In the genomic region with DNA sequence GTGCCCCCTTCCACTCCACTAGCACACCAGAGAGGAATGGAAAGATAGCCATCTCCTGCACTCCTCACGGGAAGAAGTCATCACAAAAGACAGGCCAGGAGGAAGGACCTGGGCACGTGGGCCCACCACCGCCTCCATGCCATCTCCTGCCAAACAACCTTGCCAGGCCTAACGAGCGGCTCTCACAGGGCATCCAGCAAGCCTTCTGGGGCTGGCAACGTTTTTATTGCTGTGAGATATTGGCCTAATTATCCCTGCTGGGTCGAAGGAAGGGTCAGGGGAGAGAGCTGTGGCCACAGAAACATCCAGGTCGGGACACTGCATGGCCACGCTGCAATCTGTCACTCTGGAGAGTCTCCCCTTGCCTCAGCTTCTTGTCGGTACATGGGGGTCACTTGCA, we compare ENCODE assay signal across 19 mouse cellular contexts. TPM values are rescaled to one million over a fixed set of nuclear protein-coding genes. Genes with fewer than 3 reads are reported as not detected.
DNase-seq lines count a peak whose midpoint lies in the region; ATAC-seq and TF ChIP-seq lines count a peak whose summit lies in the region.
"Had no signal": no experiment of that assay in that cellular context is flagged by ENCODE, and none has a peak within 500 bp of the region (broad histone marks: within the 10 kb centered on the region; RNA-seq: fewer than 3 reads in every experiment).

No protein-coding gene starts in this region.

- no peaks in the 10 kb centered on the region for H3K27me3 ChIP-seq in kidney, postnatal 0 days (ENCODE audit: insufficient read depth, low read length)

- H3K9ac ChIP-seq in kidney, postnatal 0 days (ENCODE audit: low read depth, low read length), result 0 out of 2 replicates have a peak overlapping the region, but pooled peaks have one; percentile 13
- H3K9ac ChIP-seq: embryonic facial prominence, embryonic 12.5 days; forebrain, embryonic 13.5 days; forebrain, embryonic 15.5 days; forebrain, postnatal 0 days had no signal

- no peak overlapping the region for H3K27ac ChIP-seq in kidney, postnatal 0 days
- no peak overlapping the region for H3K27ac ChIP-seq in left cerebral cortex, adult 2 months
- H3K27ac ChIP-seq: embryonic facial prominence, embryonic 10.5 days; embryonic facial prominence, embryonic 12.5 days; forebrain, embryonic 13.5 days; forebrain, embryonic 15.5 days had no signal

- TF ChIP-seq CTCF in kidney, postnatal 0 days (IDR thresholded peaks at IDR 0.05; ENCODE audit: low read depth), result no peak
- no peak for TF ChIP-seq CTCF in left cerebral cortex, adult 2 months (IDR thresholded peaks at IDR 0.05)

- WGBS in kidney, postnatal 0 days, result 58% methylated on average over 10 of the region's 10 CpGs

- H3K4me1 ChIP-seq in kidney, postnatal 0 days (replicated peaks; ENCODE audit: insufficient read depth, low read length), result no peaks in the 10 kb centered on the region
- H3K4me1 ChIP-seq: embryonic facial prominence, embryonic 12.5 days; forebrain, embryonic 13.5 days had no signal

- no peaks in the 10 kb centered on the region for H3K36me3 ChIP-seq in kidney, postnatal 0 days (ENCODE audit: insufficient read depth, low read length)
- H3K36me3 ChIP-seq: embryonic facial prominence, embryonic 10.5 days; embryonic facial prominence, embryonic 12.5 days; forebrain, embryonic 15.5 days; G1E had no signal

- no peak for ATAC-seq in cerebellum, adult (ENCODE audit: insufficient number of reproducible peaks, low FRiP score, low TSS enrichment)
- no peak for ATAC-seq in kidney, postnatal 0 days (replicated peaks; ENCODE audit: low FRiP score, low read depth)
- ATAC-seq: activated CD4-positive, CD25-positive, alpha-beta regulatory T cell, adult 4 months; forebrain, embryonic 13.5 days; forebrain, embryonic 15.5 days; forebrain, postnatal 0 days; Patski had no signal

- H3K4me2 ChIP-seq in kidney, postnatal 0 days (ENCODE audit: low read length), result no peak overlapping the region
- H3K4me2 ChIP-seq: embryonic facial prominence, embryonic 12.5 days; forebrain, embryonic 13.5 days; forebrain, embryonic 15.5 days had no signal

- intact Hi-C loops in left cerebral cortex, adult 2 months (cut with DNase I), result no loop called here

- H3K9me3 ChIP-seq in kidney, postnatal 0 days (replicated peaks; ENCODE audit: low read length), result no peaks in the 10 kb centered on the region
- H3K9me3 ChIP-seq: embryonic facial prominence, embryonic 10.5 days; embryonic facial prominence, embryonic 12.5 days; forebrain, embryonic 13.5 days; forebrain, embryonic 15.5 days; G1E had no signal

- DNase-seq in cerebellum, postnatal 14 days, result peak; percentile 67 to 69
- DNase-seq in kidney, postnatal 0 days (ENCODE audit: low spot score), result no peak
- no peak for DNase-seq in kidney, postnatal 14 days
- no peak for DNase-seq in left cerebral cortex, adult 2 months (ENCODE audit: extremely low spot score in 1 of 2, low spot score in 2 of 2)
- DNase-seq: adrenal gland, adult 8-10 months; adrenal gland, postnatal 14 days; adrenal gland, postnatal 36 days; cerebellum, adult 11 months; cerebellum, adult 8-10 months; cerebellum, adult 9-11 months; forebrain, postnatal 0 days had no signal

- H3K4me3 ChIP-seq in kidney, postnatal 0 days (replicated peaks; ENCODE audit: low read depth, low read length), result no peak overlapping the region
- H3K4me3 ChIP-seq in left cerebral cortex, adult 2 months, result no peak overlapping the region
- H3K4me3 ChIP-seq: embryonic facial prominence, embryonic 10.5 days; embryonic facial prominence, embryonic 12.5 days; forebrain, embryonic 13.5 days; forebrain, embryonic 15.5 days had no signal

RNA-seq across cellular contexts. Expression of gene Cpne5, which starts 6.9 kb away (rescaled TPM):
- polyA plus RNA-seq in kidney, postnatal 0 days (2015; fragmentation: Nextera tagmentation; extraction: Ambion mirVana), result 5.3 and 5.8 TPM in 2 replicates
- 100 to 1,000 TPM; 141 to 148 TPM for total RNA-seq in left cerebral cortex, adult 2 months (2021)

RNA-seq across cellular contexts. Expression of gene Ppil1, which starts 32.9 kb away (rescaled TPM):
- 108 and 126 TPM in 2 replicates for polyA plus RNA-seq in kidney, postnatal 0 days (2015; fragmentation: Nextera tagmentation; extraction: Ambion mirVana)
- 10 to 100 TPM; 19.8 to 20.0 TPM for total RNA-seq in left cerebral cortex, adult 2 months (2021)

RNA-seq across cellular contexts. Expression of gene BC004004, which starts 37.5 kb away (rescaled TPM):
- polyA plus RNA-seq in kidney, postnatal 0 days (2015; fragmentation: Nextera tagmentation; extraction: Ambion mirVana), result 131 TPM in 2 replicates
- 10 to 100 TPM; 78.9 to 85.0 TPM for total RNA-seq in left cerebral cortex, adult 2 months (2021)

Comparison
In these comparisons a context has a peak if more than half of its experiments do, and no peak if none do; other contexts are left out.
1. DNase-seq: peak in cerebellum, postnatal 14 days (2 of 2); none in kidney, postnatal 0 days (single experiment), kidney, postnatal 14 days (single experiment) and left cerebral cortex, adult 2 months (0 of 2).